ENCODE assay signal across 13 mouse cellular contexts in the genomic region with DNA sequence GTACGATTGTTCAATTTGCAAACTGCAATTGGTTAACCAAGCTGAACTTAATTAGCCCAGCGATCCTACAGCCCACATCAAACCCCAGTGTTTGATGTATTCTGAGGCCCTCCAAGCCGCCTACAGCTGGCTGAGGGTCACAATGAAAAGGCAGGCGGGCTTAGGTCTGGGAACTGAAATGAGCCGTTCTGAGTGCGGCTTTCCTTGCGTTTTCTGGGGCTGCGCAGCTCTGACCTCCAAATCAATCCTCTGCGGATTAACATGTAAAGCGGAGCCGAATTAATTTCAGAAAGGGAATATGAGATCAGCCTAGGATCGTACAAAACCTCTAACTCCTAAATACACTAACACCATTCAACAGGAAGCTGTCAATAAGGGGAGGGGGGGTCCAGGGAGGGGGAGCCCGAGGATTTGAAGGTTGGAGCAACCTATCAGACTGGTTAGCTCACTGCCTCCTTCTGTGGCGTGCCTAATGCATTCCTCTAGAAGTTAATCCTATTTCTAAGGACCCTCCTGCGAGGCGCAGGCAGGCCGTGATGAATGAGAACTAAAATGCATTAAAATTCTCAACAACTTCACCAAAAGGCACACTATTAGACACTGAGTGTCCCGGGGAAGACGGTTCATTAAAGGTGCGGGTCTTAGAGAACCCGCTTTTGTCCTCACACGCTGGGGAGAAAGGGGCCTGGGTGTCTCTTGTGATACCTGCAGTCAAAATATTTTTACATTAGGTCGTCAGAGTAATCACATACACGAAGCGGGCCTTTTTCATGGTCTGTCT.
A peak's percentile ranks its signal among the peaks of the same experiment; 100 is the strongest.
DNase-seq lines count a peak whose midpoint lies in the region; ATAC-seq lines count a peak whose summit lies in the region.
"Had no signal": no experiment of that assay in that cellular context is flagged by ENCODE, and none has a peak within 500 bp of the region (broad histone marks: within the 10 kb centered on the region; RNA-seq: fewer than 3 reads in every experiment).

No protein-coding gene starts in this region.

- no peak for DNase-seq in heart, embryonic 10.5 days (ENCODE audit: low spot score)
- DNase-seq in heart, postnatal 36 days = no peak
- DNase-seq in forebrain, embryonic 11.5 days (ENCODE audit: low spot score) = peak; percentile 85
- peak; percentile 56 for DNase-seq in limb, embryonic 10.5 days (ENCODE audit: low spot score)
- no peak for DNase-seq in urinary bladder, adult 18-20 months (ENCODE audit: low spot score in 2 of 2)
- no peak for DNase-seq in right cerebral cortex, postnatal 10 days (ENCODE audit: low spot score in 2 of 2)
- no peak for DNase-seq in thymus, adult 18-20 months
- DNase-seq: adrenal gland, adult 2 months; cerebellum, adult 9-10 months; kidney, postnatal 25 days; lung, postnatal 10 days had no signal

- 0 out of 2 replicates have a peak overlapping the region, but pooled peaks have one; percentile 15 for H3K4me3 ChIP-seq in heart, embryonic 10.5 days
- H3K4me3 ChIP-seq in forebrain, embryonic 11.5 days (ENCODE audit: low read depth, low read length) = no peak overlapping the region; the same call in 1 of the 2 replicates
- H3K4me3 ChIP-seq in limb, embryonic 10.5 days = peak overlapping the region; percentile 25
- H3K4me3 ChIP-seq in neural tube, embryonic 12.5 days = no peak overlapping the region
- H3K4me3 ChIP-seq: stomach, embryonic 15.5 days had no signal

- 27% methylated on average over 25 of the region's 25 CpGs for WGBS in heart, embryonic 10.5 days
- 4% methylated on average over 25 of the region's 25 CpGs for WGBS in forebrain, embryonic 11.5 days
- WGBS in limb, embryonic 10.5 days = 23% methylated on average over 25 of the region's 25 CpGs
- 15% methylated on average over 25 of the region's 25 CpGs for WGBS in neural tube, embryonic 12.5 days

- H3K36me3 ChIP-seq in heart, embryonic 10.5 days = no peaks in the 10 kb centered on the region
- H3K36me3 ChIP-seq in forebrain, embryonic 11.5 days (ENCODE audit: control insufficient read depth, insufficient read depth, low read length) = no peaks in the 10 kb centered on the region
- H3K36me3 ChIP-seq in limb, embryonic 10.5 days = no peaks in the 10 kb centered on the region
- H3K36me3 ChIP-seq in neural tube, embryonic 12.5 days = no peaks in the 10 kb centered on the region
- H3K36me3 ChIP-seq: stomach, embryonic 15.5 days had no signal

- peaks cover 29% of the 10 kb centered on the region for H3K4me1 ChIP-seq in heart, embryonic 10.5 days
- peaks cover 29% of the 10 kb centered on the region for H3K4me1 ChIP-seq in forebrain, embryonic 11.5 days (replicated peaks; ENCODE audit: control insufficient read depth, insufficient read depth, low read length)
- peaks cover 32% of the 10 kb centered on the region for H3K4me1 ChIP-seq in limb, embryonic 10.5 days
- H3K4me1 ChIP-seq in neural tube, embryonic 12.5 days = peaks cover 24% of the 10 kb centered on the region
- H3K4me1 ChIP-seq: stomach, embryonic 15.5 days had no signal

- no peak overlapping the region for H3K27ac ChIP-seq in heart, embryonic 10.5 days
- H3K27ac ChIP-seq in forebrain, embryonic 11.5 days (ENCODE audit: low read depth, low read length) = peak overlapping the region; percentile 50
- peak overlapping the region; percentile 58; the same call in 1 of the 2 replicates for H3K27ac ChIP-seq in limb, embryonic 10.5 days
- H3K27ac ChIP-seq in neural tube, embryonic 12.5 days = no peak overlapping the region
- H3K27ac ChIP-seq: stomach, embryonic 15.5 days had no signal

- peaks cover 76% of the 10 kb centered on the region for H3K27me3 ChIP-seq in heart, embryonic 10.5 days (ENCODE audit: insufficient read depth, poor library complexity, severe bottlenecking)
- peaks cover 72% of the 10 kb centered on the region for H3K27me3 ChIP-seq in forebrain, embryonic 11.5 days (ENCODE audit: control insufficient read depth, insufficient read depth, low read length)
- H3K27me3 ChIP-seq in limb, embryonic 10.5 days (ENCODE audit: low read depth, poor library complexity, severe bottlenecking) = peaks cover 88% of the 10 kb centered on the region
- peaks cover 42% of the 10 kb centered on the region for H3K27me3 ChIP-seq in neural tube, embryonic 12.5 days (replicated peaks)
- H3K27me3 ChIP-seq: stomach, embryonic 15.5 days had no signal

- H3K9me3 ChIP-seq in heart, embryonic 10.5 days = no peaks in the 10 kb centered on the region
- no peaks in the 10 kb centered on the region for H3K9me3 ChIP-seq in forebrain, embryonic 11.5 days (ENCODE audit: control insufficient read depth, low read length)
- H3K9me3 ChIP-seq in limb, embryonic 10.5 days (replicated peaks) = no peaks in the 10 kb centered on the region
- no peaks in the 10 kb centered on the region for H3K9me3 ChIP-seq in neural tube, embryonic 12.5 days
- H3K9me3 ChIP-seq: stomach, embryonic 15.5 days had no signal

- H3K9ac ChIP-seq in forebrain, embryonic 11.5 days (ENCODE audit: low read length) = no peak overlapping the region
- no peak overlapping the region for H3K9ac ChIP-seq in neural tube, embryonic 12.5 days
- H3K9ac ChIP-seq: stomach, embryonic 15.5 days had no signal

- peak; percentile 85 for ATAC-seq in forebrain, embryonic 11.5 days (replicated peaks; ENCODE audit: low FRiP score)
- ATAC-seq in neural tube, embryonic 12.5 days (ENCODE audit: low FRiP score, low read depth) = peak; percentile 22; the same call in 1 of the 2 replicates

- intact Hi-C loops in heart, postnatal 36 days (cut with DNase I) = no loop called here

- peak overlapping the region; percentile 36; the same call in 1 of the 2 replicates for H3K4me2 ChIP-seq in forebrain, embryonic 11.5 days (ENCODE audit: low read depth, low read length, severe bottlenecking)
- H3K4me2 ChIP-seq in neural tube, embryonic 12.5 days (replicated peaks) = peak overlapping the region; percentile 46
- H3K4me2 ChIP-seq: stomach, embryonic 15.5 days had no signal

Comparison
In these comparisons a context has a peak if more than half of its experiments do, and no peak if none do; other contexts are left out.
1. DNase-seq: peak in forebrain, embryonic 11.5 days (single experiment) and limb, embryonic 10.5 days (single experiment); none in heart, embryonic 10.5 days (single experiment), heart, postnatal 36 days (0 of 2), urinary bladder, adult 18-20 months (0 of 2), right cerebral cortex, postnatal 10 days (0 of 2) and thymus, adult 18-20 months (0 of 2).
2. H3K27ac ChIP-seq: peak in forebrain, embryonic 11.5 days (single experiment) and limb, embryonic 10.5 days (single experiment); none in heart, embryonic 10.5 days (single experiment) and neural tube, embryonic 12.5 days (single experiment).
3. H3K4me3 ChIP-seq: peak in heart, embryonic 10.5 days (single experiment) and limb, embryonic 10.5 days (single experiment); none in forebrain, embryonic 11.5 days (single experiment) and neural tube, embryonic 12.5 days (single experiment).